Mouse (Mus musculus): ENCODE measurements at regions not wholly inside any gene's neighbourhood (a gene's known extent, or its start where the extent isn't known, plus 50 kb on each side); places are given as distances from the start of the nearest gene placed in this dataset.

GRCm38 (mm10) chr15:50498716-50499115 is 3386.0 kb upstream of the Gm7489 start:
- no peak overlapping the region for H3K4me2 ChIP-seq (ENCODE audit: low read depth)
- no peaks in the 10 kb centered on the region for H3K36me3 ChIP-seq (ENCODE audit: control insufficient read depth, insufficient read depth)
- no peaks in the 10 kb centered on the region for H3K27me3 ChIP-seq (ENCODE audit: control insufficient read depth, insufficient read depth, insufficient read length)
- H3ac ChIP-seq (ENCODE audit: control insufficient read depth, insufficient read length): no peak overlapping the region
- no peak for TF ChIP-seq POLR2AphosphoS2 (IDR thresholded peaks at IDR 0.05; ENCODE audit: insufficient read length, low read depth)
- TF ChIP-seq E2F4 (IDR thresholded peaks at IDR 0.05; ENCODE audit: insufficient read depth): no peak
- no peak for TF ChIP-seq MAX (IDR thresholded peaks at IDR 0.05; ENCODE audit: low read depth)
- no peak for TF ChIP-seq USF1 (IDR thresholded peaks at IDR 0.05; ENCODE audit: low read depth)
- TF ChIP-seq SRF (IDR thresholded peaks at IDR 0.05; ENCODE audit: control insufficient read depth, insufficient read length, low read depth): no peak
- TF ChIP-seq CEBPB (IDR thresholded peaks at IDR 0.05; ENCODE audit: insufficient read depth, poor library complexity, severe bottlenecking): no peak
- TF ChIP-seq TCF12 (IDR thresholded peaks at IDR 0.05; ENCODE audit: insufficient read depth, poor library complexity, severe bottlenecking): no peak
- no peak for TF ChIP-seq MYOG (IDR thresholded peaks at IDR 0.05; ENCODE audit: control insufficient read depth in 1 of 3, insufficient read depth in 1 of 3, insufficient read length in 2 of 3, low read depth in 2 of 3)
- no peak for TF ChIP-seq MYOD1 (IDR thresholded peaks at IDR 0.05; ENCODE audit: control insufficient read depth in 1 of 3, insufficient read length in 2 of 3, low read depth in 2 of 3)
- TF ChIP-seq REST (IDR thresholded peaks at IDR 0.05; ENCODE audit: insufficient read depth, insufficient read length): no peak
- no peak for TF ChIP-seq TCF3 (IDR thresholded peaks at IDR 0.05; ENCODE audit: insufficient read length, low read depth)
- no peak for TF ChIP-seq POLR2A (IDR thresholded peaks at IDR 0.05; ENCODE audit: insufficient read length, low read depth)
- no peaks in the 10 kb centered on the region for H3K79me2 ChIP-seq (ENCODE audit: control insufficient read depth, insufficient read depth)
- H3K4me3 ChIP-seq: no peak overlapping the region

- Histone ChIP-seq H3ac (ENCODE audit: control insufficient read depth, insufficient read length) (no peak overlapping the region), H3K4me2 (ENCODE audit: low read depth) (no peak overlapping the region), H3K27me3 (ENCODE audit: control insufficient read depth, insufficient read depth, insufficient read length) (no peaks in the 10 kb centered on the region), H3K36me3 (ENCODE audit: control insufficient read depth, insufficient read depth) (no peaks in the 10 kb centered on the region), H3K79me2 (ENCODE audit: control insufficient read depth, insufficient read depth) (no peaks in the 10 kb centered on the region), H3K4me3 (no peak overlapping the region)
- TF ChIP-seq REST (IDR thresholded peaks at IDR 0.05; ENCODE audit: insufficient read depth, insufficient read length) (no peak), MYOD1 (IDR thresholded peaks at IDR 0.05; ENCODE audit: control insufficient read depth in 1 of 3, insufficient read length in 2 of 3, low read depth in 2 of 3) (no peak), SRF (IDR thresholded peaks at IDR 0.05; ENCODE audit: control insufficient read depth, insufficient read length, low read depth) (no peak), TCF12 (IDR thresholded peaks at IDR 0.05; ENCODE audit: insufficient read depth, poor library complexity, severe bottlenecking) (no peak), POLR2A (IDR thresholded peaks at IDR 0.05; ENCODE audit: insufficient read length, low read depth) (no peak), TCF3 (IDR thresholded peaks at IDR 0.05; ENCODE audit: insufficient read length, low read depth) (no peak), MAX (IDR thresholded peaks at IDR 0.05; ENCODE audit: low read depth) (no peak), MYOG (IDR thresholded peaks at IDR 0.05; ENCODE audit: control insufficient read depth in 1 of 3, insufficient read depth in 1 of 3, insufficient read length in 2 of 3, low read depth in 2 of 3) (no peak), CEBPB (IDR thresholded peaks at IDR 0.05; ENCODE audit: insufficient read depth, poor library complexity, severe bottlenecking) (no peak), USF1 (IDR thresholded peaks at IDR 0.05; ENCODE audit: low read depth) (no peak), E2F4 (IDR thresholded peaks at IDR 0.05; ENCODE audit: insufficient read depth) (no peak), POLR2AphosphoS2 (IDR thresholded peaks at IDR 0.05; ENCODE audit: insufficient read length, low read depth) (no peak)
These were observed 3376.6 kb upstream of the Gm7489 start for GRCm38 (mm10) chr15:50507999-50508624.

GRCm38 (mm10) chr15:50513036-50513435 is 3371.7 kb upstream of the Gm7489 start:
- no peaks in the 10 kb centered on the region for H3K27me3 ChIP-seq (ENCODE audit: control insufficient read depth, insufficient read depth, insufficient read length)
- no peak overlapping the region for H3K4me3 ChIP-seq
- TF ChIP-seq TCF3 (IDR thresholded peaks at IDR 0.05; ENCODE audit: insufficient read length, low read depth) (no peak), CEBPB (IDR thresholded peaks at IDR 0.05; ENCODE audit: insufficient read depth, poor library complexity, severe bottlenecking) (no peak), E2F4 (IDR thresholded peaks at IDR 0.05; ENCODE audit: insufficient read depth) (no peak), SRF (IDR thresholded peaks at IDR 0.05; ENCODE audit: control insufficient read depth, insufficient read length, low read depth) (no peak), MYOD1 (IDR thresholded peaks at IDR 0.05; ENCODE audit: control insufficient read depth in 1 of 3, insufficient read length in 2 of 3, low read depth in 2 of 3) (no peak), POLR2A (IDR thresholded peaks at IDR 0.05; ENCODE audit: insufficient read length, low read depth) (no peak), TCF12 (IDR thresholded peaks at IDR 0.05; ENCODE audit: insufficient read depth, poor library complexity, severe bottlenecking) (no peak)
- H3K36me3 ChIP-seq (ENCODE audit: control insufficient read depth, insufficient read depth): no peaks in the 10 kb centered on the region
- no peaks in the 10 kb centered on the region for H3K79me2 ChIP-seq (ENCODE audit: control insufficient read depth, insufficient read depth)
- no peak overlapping the region for H3ac ChIP-seq (ENCODE audit: control insufficient read depth, insufficient read length)
- no peak overlapping the region for H3K4me2 ChIP-seq (ENCODE audit: low read depth)

GRCm38 (mm10) chr15:50524841-50525240 is 3359.9 kb upstream of the Gm7489 start:
- no peaks in the 10 kb centered on the region for H3K36me3 ChIP-seq (ENCODE audit: control insufficient read depth, insufficient read depth)
- H3K27me3 ChIP-seq (ENCODE audit: control insufficient read depth, insufficient read depth, insufficient read length): no peaks in the 10 kb centered on the region
- H3K4me3 ChIP-seq: no peak overlapping the region
- H3K79me2 ChIP-seq (ENCODE audit: control insufficient read depth, insufficient read depth): no peaks in the 10 kb centered on the region
- H3ac ChIP-seq (ENCODE audit: control insufficient read depth, insufficient read length): no peak overlapping the region
- TF ChIP-seq E2F4 (IDR thresholded peaks at IDR 0.05; ENCODE audit: insufficient read depth) (no peak), POLR2A (IDR thresholded peaks at IDR 0.05; ENCODE audit: insufficient read length, low read depth) (no peak)
- no peak overlapping the region for H3K4me2 ChIP-seq (ENCODE audit: low read depth)

- no peak overlapping the region for H3ac ChIP-seq (ENCODE audit: control insufficient read depth, insufficient read length)
- H3K4me2 ChIP-seq (ENCODE audit: low read depth): no peak overlapping the region
- H3K4me3 ChIP-seq: no peak overlapping the region
- no peaks in the 10 kb centered on the region for H3K27me3 ChIP-seq (ENCODE audit: control insufficient read depth, insufficient read depth, insufficient read length)
- H3K36me3 ChIP-seq (ENCODE audit: control insufficient read depth, insufficient read depth): no peaks in the 10 kb centered on the region
- H3K79me2 ChIP-seq (ENCODE audit: control insufficient read depth, insufficient read depth): no peaks in the 10 kb centered on the region
- TF ChIP-seq MAX (IDR thresholded peaks at IDR 0.05; ENCODE audit: low read depth): no peak
- no peak for TF ChIP-seq POLR2A (IDR thresholded peaks at IDR 0.05; ENCODE audit: insufficient read length, low read depth)
- TF ChIP-seq SRF (IDR thresholded peaks at IDR 0.05; ENCODE audit: control insufficient read depth, insufficient read length, low read depth): no peak
- no peak for TF ChIP-seq MYOD1 (IDR thresholded peaks at IDR 0.05; ENCODE audit: control insufficient read depth in 1 of 3, insufficient read length in 2 of 3, low read depth in 2 of 3)
- no peak for TF ChIP-seq TCF12 (IDR thresholded peaks at IDR 0.05; ENCODE audit: insufficient read depth, poor library complexity, severe bottlenecking)
- no peak for TF ChIP-seq POLR2AphosphoS2 (IDR thresholded peaks at IDR 0.05; ENCODE audit: insufficient read length, low read depth)
- no peak for TF ChIP-seq REST (IDR thresholded peaks at IDR 0.05; ENCODE audit: insufficient read depth, insufficient read length)
- no peak for TF ChIP-seq MYOG (IDR thresholded peaks at IDR 0.05; ENCODE audit: control insufficient read depth in 1 of 3, insufficient read depth in 1 of 3, insufficient read length in 2 of 3, low read depth in 2 of 3)
- TF ChIP-seq USF1 (IDR thresholded peaks at IDR 0.05; ENCODE audit: low read depth): no peak
- no peak for TF ChIP-seq TCF3 (IDR thresholded peaks at IDR 0.05; ENCODE audit: insufficient read length, low read depth)
- no peak for TF ChIP-seq E2F4 (IDR thresholded peaks at IDR 0.05; ENCODE audit: insufficient read depth)
- TF ChIP-seq CEBPB (IDR thresholded peaks at IDR 0.05; ENCODE audit: insufficient read depth, poor library complexity, severe bottlenecking): no peak
These were observed 3350.2 kb upstream of the Gm7489 start for GRCm38 (mm10) chr15:50534490-50534889.

Measured in myocyte (in vitro differentiated cells).